Mouse (Mus musculus) embryonic fibroblast, embryonic 13.5 days (primary cell): ENCODE data around the gene Engase. TPM values are rescaled to one million over a fixed set of nuclear protein-coding genes. Genes with fewer than 3 reads are reported as not detected.

Experiments used
- H3K27ac ChIP-seq: 2 replicates; pipeline ENCODE4 v1.5.1; 2012; ENCODE audit warnings: low read length, control low read depth, inconsistent platforms; ENCODE audit not compliant: insufficient read depth
- H3K4me1 ChIP-seq: 2 replicates; pipeline ENCODE4 v1.6.1; 2011; ENCODE audit warnings: low read length; ENCODE audit not compliant: control insufficient read depth, insufficient read depth
- H3K4me3 ChIP-seq: 2 replicates; pipeline ENCODE4 v1.5.1; 2011; ENCODE audit warnings: mild to moderate bottlenecking, control low read depth, low read length; ENCODE audit not compliant: insufficient read depth
- CTCF ChIP-seq: IDR thresholded peaks from 2 replicates; pipeline ENCODE4 v1.5.1; 2011; ENCODE audit warnings: mild to moderate bottlenecking, control low read depth, low read length, moderate library complexity, borderline replicate concordance; ENCODE audit not compliant: insufficient read depth
- POLR2A ChIP-seq: IDR thresholded peaks from 2 replicates; pipeline ENCODE4 v1.6.1; 2011; ENCODE audit warnings: low read depth, mild to moderate bottlenecking, control low read depth, low read length, moderate library complexity
- polyA plus RNA-seq: library from polyadenylated mRNA; stranded (reverse); fragments of >200 nt; gene quantifications from 2 replicates; pipeline ENCODE4 v1.2.4, GENCODE M21; 2011; ENCODE audit warnings: low read depth; ENCODE audit not compliant: missing spikeins, insufficient read length

Gene Engase
- polyA plus RNA-seq, 1 experiment: 3.5 TPM

DNA sequence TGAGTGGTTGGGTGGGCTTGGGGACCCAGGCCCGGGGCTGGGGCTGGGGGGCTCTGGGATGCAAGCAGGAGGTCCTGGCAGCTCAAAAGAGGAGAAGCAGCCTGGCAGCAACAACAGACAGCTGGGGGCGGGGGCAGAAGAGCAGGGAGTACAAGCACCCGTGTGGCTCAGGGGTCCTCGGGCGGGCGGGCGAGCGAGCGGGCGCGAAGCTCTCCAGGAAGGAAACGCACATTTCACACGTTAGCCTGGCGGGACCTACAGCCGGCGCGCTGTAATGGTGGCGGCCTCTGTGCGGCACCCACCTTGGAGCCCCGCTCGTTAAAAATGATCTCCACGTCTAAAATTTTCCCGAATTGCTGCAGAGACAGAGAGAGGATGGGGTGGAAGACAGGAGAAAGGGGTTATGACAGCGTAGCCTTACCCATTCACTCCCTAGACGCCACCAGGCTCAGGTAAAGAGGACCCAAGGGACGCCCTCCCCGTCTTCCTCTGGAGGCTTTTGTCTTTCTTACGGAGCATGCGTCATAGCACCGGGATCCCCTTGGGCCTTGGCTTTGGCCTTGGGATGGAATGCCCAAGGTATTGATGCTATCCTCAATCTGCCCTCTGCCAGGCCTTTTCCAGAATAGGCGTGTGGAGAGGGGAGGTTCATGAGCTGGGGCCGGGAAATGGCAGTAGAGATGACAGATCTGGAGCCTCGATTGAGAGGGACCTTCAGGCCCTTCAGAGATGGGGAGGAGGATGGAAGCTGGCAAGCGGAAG lies 27.0 kb downstream of the Engase start:
- Histone ChIP-seq H3K27ac (no peak overlapping the region), H3K4me3 (no peak overlapping the region), H3K4me1 (no peaks in the 10 kb centered on the region)
- no peak for TF ChIP-seq CTCF
- TF ChIP-seq POLR2A: no peak

DNA sequence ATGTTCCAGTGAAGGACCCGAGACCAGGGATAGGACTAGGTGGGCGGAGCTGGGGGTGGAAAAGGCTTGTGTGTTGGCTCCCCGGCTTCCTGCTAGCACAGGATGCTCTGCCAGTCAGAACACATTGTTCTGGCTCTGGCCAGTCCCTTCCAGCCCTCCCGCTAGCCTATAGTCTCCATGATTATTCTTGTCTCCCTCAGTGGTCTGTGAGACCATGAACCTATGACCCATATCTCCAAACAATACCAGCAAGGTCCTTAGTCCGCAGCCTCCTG lies 27.5 kb downstream of the Engase start:
- Histone ChIP-seq H3K4me1 (no peaks in the 10 kb centered on the region), H3K4me3 (no peak overlapping the region), H3K27ac (no peak overlapping the region)
- TF ChIP-seq CTCF (no peak), POLR2A (no peak)

DNA sequence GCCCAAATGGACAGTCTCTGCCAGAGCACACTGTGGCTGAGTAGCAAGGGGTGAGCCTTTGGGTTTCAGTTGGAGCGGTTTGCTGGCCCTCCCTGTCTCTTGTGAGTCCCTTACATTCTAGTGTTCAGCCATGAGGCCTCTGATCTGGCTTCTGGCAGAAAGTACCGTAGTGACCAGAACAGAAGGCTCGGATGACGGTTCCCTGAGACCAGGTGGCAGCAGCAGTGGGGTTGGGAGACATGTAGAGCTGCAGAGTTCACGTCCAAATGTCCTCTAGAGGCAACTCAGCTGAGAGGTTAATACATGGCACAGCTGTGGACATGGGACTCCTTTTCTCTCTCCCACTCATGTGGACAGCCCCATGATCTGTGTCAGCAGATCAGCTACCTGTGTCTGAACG lies 30.5 kb downstream of the Engase start:
- Histone ChIP-seq H3K27ac (no peak overlapping the region), H3K4me3 (no peak overlapping the region), H3K4me1 (no peaks in the 10 kb centered on the region)
- TF ChIP-seq POLR2A (no peak), CTCF (no peak)

DNA sequence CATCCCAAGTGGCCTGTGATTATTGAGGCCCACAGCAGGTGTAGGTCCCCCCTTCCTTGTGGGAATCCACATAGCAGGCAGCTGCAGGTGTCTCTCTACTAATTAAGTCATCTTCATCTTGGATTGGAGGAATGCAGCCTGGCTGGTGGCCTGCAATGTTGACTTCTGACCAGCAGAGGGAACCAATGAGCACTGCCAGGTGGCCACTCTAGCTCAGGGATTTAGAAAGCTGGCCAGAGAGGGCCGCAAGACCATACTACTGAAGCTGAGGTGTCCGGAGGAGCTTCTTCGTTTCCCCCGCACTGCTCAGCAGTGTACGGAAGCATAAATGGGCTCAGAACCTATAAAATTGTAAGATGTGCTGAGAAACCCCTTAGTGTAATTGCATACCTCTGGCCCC lies 31.3 kb downstream of the Engase start:
- Histone ChIP-seq H3K4me1 (no peaks in the 10 kb centered on the region), H3K4me3 (no peak overlapping the region), H3K27ac (no peak overlapping the region)
- TF ChIP-seq POLR2A (no peak), CTCF (peak; percentile 90)

DNA sequence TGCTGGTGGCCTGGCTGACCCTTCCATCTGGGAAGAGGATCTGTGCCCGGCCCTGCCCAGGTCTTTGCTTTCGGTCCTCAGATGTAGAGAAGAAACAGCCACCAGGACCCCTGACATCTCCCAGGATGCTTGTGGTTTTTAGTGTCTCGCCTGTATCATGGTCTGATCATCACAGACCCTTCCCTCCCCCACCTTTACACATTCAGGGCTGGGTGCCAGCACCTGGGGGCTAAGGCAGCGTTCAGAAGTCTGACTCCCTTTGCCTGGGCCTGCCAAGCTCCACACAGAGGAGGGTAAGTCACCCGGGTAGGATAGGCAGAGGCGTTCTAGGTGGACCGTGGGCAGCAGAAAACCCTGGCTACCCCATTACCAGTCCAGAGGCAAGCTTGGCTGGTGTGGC lies 31.7 kb downstream of the Engase start:
- no peak for TF ChIP-seq CTCF
- H3K4me3 ChIP-seq: no peak overlapping the region
- no peak overlapping the region for H3K27ac ChIP-seq
- H3K4me1 ChIP-seq: no peaks in the 10 kb centered on the region

DNA sequence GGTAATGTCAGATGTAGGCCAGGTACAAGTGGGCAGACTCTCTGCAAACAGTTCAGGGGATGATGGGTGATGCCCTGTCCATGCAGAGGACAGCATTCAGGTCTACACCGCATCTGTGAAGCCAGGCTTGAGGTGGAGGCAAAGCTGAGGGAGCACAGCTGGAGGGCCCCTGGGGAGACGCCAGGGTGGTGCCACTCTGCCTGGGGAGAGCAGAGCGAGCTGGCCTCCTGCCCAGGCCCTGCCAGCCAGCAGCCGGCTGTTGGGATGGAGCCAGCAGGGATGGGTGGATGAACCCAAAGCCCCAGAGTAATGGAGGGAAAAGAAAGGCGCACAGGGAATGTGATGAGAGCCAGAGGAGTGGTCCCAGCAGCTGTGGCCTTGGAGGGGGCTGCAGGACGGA lies 35.2 kb downstream of the Engase start:
- H3K27ac ChIP-seq: no peak overlapping the region
- no peak overlapping the region for H3K4me3 ChIP-seq
- TF ChIP-seq POLR2A (no peak), CTCF (no peak)
- H3K4me1 ChIP-seq: no peaks in the 10 kb centered on the region

DNA sequence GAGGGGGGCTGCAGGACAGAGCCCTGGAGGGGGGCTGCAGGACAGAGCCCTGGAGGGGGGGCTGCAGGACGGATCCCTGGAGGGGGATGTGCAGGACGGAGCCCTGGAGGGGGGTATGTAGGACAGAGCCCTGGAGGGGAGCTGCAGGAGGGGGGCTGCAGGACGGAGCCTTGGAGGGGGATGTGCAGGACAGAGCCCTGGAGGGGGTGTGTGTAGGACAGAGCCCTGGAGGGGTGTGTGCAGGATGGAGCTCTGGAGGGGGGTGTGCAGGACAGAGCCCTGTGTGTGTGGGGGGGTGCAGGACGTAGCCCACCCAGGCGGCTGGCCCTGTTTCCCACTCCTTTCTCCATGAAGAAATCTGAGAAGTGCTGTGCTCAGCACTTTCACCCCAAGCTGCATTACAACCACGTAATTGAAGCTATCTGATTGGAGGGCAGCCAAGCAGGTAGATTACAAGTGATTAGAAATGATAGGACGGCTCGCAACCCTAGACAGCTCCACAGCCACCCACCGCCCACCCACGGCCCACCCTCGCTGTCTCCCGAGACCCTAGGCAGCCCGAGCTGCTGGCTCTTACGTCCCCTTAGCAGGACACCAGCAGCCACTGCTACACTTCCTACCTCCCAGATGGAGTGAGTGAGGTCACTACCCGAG lies 35.8 kb downstream of the Engase start:
- no peak overlapping the region for H3K27ac ChIP-seq
- no peak for TF ChIP-seq POLR2A
- no peak for TF ChIP-seq CTCF
- H3K4me1 ChIP-seq: no peaks in the 10 kb centered on the region
- H3K4me3 ChIP-seq: no peak overlapping the region

DNA sequence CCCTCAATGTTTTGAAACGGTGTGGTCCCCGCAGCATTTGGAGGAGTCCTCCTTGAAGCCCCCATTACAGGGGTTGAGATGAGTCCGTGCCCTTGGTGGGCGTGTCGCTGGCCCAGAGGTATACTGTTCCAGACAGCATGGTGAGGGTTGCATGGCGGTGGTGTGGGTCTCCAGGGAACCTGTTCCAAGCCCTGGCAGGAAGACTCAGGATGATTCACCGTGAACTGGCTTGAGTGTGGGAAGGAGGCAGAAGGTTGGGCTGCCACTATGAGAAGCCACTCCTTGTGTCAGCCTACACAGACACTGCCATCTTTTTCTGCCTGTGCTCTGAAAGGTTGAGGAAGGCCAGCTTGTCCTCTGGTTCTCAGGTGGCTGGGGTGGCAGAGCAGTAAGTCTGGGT lies 41.3 kb downstream of the Engase start:
- no peak for TF ChIP-seq CTCF
- TF ChIP-seq POLR2A: no peak
- H3K4me3 ChIP-seq: no peak overlapping the region
- no peaks in the 10 kb centered on the region; the same call in 1 of the 2 replicates for H3K4me1 ChIP-seq
- no peak overlapping the region for H3K27ac ChIP-seq

DNA sequence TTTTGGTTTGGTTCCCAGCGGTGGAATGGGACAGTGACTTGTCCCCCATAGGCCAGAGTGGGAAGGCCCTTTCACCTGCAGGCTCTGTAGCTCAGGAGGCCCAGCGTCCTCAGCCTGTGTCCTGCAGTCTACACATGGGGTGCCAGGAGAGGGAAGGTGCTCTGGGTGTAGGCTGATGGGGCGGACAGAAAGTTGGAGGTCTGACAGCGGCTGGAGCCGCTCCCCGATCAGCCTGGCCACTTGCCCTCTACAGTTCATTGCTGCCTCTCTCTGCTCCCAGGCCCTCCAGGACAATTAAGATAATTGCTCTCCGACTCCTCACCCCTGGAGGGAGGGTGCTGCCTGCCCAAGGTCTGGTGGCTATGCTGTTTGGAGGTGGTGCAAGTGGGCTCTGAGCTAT lies 42.1 kb downstream of the Engase start:
- Histone ChIP-seq H3K27ac (no peak overlapping the region), H3K4me3 (no peak overlapping the region), H3K4me1 (no peaks in the 10 kb centered on the region; the same call in 1 of the 2 replicates)
- TF ChIP-seq POLR2A (no peak), CTCF (no peak)

DNA sequence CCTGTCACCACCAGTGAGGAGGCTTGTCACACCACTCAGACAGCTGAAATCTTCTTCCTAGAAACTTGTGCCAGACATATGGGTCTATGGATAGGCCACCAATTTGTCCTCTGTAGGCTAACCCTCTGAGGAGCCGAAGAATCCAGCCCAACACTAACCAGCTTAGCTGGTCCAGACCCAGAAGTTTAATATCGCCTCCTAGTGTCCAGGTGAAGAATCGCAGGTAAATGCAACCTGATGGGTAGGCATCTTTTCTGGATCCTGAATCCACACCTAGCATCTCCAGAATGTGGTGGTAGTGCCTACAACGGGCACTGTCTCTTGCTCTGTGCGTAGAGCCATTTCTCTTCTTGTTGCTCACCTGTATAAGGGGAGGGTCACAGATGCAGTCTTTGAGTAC lies 43.6 kb downstream of the Engase start:
- TF ChIP-seq POLR2A: no peak
- no peak for TF ChIP-seq CTCF
- Histone ChIP-seq H3K27ac (no peak overlapping the region), H3K4me3 (no peak overlapping the region), H3K4me1 (no peaks in the 10 kb centered on the region; the same call in 1 of the 2 replicates)
